Mouse (Mus musculus): ENCODE measurements around the gene Sf3b2.

- TF ChIP-seq CTCF (IDR thresholded peaks at IDR 0.05; ENCODE audit: borderline replicate concordance, insufficient read depth, low read length) = no peak
- no peak for TF ChIP-seq POLR2A (IDR thresholded peaks at IDR 0.05; ENCODE audit: low read depth, low read length)
Observed at GRCm38 (mm10) chr19:5300588-5300987, 5.3 kb upstream of the Sf3b2 start.
